Mouse (Mus musculus) right cerebral cortex, postnatal 36 days (tissue): ENCODE measurements around the gene Ildr2.

ENCODE experiments used
- DNase-seq, 2 experiments: peaks; one replicate each; pipeline ENCODE4 v3.0.0; 2022; ENCODE audit warnings: low spot score in 2 of 2, mixed read lengths in 1 of 2

Ildr2 gene

DNA sequence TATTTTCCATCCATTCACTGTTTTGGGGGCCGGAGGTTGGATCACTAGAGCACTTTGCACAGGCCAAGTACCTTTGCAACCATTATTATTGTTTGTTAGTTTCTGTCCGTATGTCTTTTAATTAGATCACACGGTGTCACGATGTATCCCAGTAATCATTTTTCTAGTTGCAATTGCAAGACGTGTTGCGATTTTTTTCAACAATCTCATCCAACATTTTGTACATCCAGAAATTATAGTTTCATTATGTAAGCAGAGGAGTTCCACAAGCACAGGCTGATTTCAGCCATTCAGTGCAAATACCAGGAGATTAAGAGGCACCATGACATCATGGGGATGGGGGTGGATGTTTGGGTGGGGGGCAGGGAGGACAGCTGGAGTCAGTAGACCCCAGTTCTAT lies 29.5 kb downstream of the Ildr2 start:
- DNase-seq, result no peak

- DNase-seq, result no peak
Measured at GRCm38 (mm10) chr1:166284390-166284789, 30.5 kb downstream of the Ildr2 start.

DNA sequence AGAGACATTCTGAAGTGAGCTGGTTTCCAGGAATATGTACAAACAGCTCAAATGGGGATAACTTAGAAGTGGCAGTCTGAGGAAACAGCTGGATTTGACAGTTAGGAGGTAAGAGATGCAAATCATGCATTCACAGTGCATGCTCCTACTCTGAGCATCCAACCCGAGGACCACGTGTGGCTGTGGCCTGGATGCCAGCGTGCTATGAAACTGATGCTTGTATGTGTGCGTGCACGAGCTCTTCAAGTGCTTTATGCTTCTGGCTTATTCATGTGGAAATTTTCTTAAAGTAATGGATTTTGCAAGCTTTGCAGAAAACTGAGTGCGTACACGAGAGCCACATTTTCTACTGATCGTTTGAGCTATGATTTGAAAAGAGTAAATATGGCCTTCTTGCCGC lies 32.3 kb downstream of the Ildr2 start:
- no peak for DNase-seq

DNA sequence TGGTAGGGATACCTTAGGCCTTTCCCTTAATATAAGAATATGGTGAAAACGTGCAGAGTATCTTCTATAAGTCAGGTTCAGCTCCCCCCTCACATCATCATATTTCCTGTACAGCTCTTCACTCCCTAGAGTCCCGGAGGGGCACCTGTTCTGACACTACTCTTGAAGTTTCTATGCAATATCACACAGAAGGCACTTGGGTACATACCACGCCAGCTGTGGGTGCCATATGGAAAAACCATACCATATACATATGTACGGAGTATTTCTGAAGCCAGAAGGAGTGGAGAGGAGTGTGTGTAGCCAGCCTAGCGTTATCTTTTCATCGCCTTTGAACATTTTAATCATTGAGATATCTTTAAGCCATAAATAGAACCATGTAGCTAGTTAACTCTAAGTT lies 36.6 kb downstream of the Ildr2 start:
- no peak for DNase-seq

DNA sequence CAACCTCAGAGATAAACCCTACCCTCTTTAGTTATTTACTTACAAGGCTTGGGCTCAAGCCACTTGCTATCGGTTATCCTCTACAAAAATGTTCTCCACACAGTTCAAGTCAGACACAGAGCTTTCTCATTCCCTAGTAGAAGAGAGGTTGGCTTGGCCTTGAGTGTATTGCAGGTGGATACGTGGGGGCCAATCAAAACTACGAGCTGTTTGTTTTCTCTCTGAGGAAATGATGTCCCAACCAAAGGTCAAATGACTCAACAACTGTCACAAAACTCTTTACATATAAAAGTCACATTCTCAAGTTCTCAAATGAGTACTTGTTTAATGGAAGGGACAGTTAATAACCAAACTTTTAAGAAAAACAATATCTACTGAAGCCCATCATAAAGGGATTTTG lies 39.1 kb downstream of the Ildr2 start:
- no peak for DNase-seq

DNA sequence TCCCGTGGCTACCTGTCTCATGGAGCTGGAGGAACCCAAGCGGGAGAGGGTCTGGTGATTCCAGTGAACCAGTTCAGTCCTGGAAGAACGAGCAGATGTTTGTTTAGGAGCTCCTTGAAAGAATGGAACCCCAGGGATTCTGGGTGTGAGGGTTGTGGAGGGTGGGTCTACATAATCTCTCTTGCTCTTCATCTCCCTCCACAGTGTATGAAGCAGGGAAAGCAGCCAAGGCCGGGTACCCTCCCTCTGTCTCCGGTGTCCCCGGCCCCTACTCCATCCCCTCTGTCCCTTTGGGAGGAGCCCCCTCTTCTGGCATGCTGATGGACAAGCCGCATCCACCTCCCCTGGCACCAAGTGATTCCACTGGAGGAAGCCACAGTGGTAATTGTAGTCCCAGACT lies 41.6 kb downstream of the Ildr2 start:
- DNase-seq, result no peak

DNA sequence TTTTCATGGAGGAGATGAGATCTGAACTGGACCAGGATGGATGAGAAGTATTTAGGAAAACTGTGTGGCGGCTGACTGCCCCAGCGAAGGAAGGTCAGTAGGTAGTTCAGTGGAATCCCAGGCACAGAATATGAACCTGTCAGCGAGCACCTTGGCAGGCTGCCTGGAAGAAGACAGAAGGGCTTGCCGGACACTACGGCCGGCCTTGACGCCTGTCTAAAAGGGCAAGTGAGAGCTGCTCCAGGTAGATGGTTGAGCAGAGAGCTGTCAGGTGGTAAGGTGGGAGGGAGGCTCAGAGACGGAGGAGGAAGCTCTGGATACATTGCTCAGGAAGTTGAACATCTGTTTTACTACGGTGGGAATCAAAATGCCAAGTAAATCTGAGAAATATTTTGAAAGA lies 42.4 kb downstream of the Ildr2 start:
- no peak for DNase-seq

- DNase-seq, result no peak
Measured at GRCm38 (mm10) chr1:166296971-166297370, 43.0 kb downstream of the Ildr2 start.

DNA sequence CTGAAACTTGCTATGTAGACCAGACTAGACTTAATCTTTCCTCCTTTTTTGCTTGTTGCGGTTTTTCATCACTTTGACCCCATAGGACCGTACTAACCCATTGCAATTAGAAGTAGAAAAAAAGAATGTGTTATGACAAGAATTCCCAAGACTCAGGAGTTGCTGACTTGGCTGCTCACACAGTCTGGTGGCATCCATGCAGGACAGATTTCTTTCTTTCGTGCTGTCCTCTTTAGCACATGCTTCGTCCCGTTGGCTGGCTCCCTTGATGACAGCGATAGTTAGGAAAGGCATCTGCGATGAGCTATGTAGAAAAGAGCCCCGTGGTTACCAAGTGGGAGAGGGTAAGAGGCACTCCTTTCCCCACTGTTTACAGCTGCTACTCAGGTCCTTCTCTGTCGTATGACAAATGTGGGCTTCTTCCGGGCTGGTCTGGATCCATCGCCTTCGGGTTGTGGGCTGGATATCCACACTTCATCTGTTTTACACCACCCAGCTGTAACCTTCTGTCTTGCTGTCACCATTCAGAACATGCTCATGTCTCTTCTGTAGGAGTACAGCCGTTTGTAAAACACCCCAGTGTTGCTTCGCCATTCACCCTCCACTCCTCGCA lies 43.7 kb downstream of the Ildr2 start:
- no peak for DNase-seq

DNA sequence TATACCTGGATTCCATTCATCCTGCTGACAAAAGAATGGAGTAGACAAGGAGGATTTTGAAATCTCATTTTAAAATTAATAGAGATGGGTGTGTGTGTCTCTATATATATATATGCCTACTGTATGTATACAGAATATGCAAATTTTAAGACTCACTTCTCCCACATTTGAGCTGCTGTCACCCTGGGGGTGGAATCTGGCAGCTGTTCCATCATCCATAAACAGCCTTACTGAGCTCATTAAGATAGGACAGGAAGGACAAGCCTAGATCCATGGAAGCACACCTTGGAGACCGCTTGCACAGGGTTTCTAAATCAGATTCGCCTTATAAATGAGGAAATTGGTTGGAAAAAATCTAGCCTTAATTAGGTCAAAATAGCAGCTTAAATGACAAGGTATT lies 44.9 kb downstream of the Ildr2 start:
- peak in 1 of 2 experiments; percentile 73 for DNase-seq

GRCm38 (mm10) chr1:166299821-166300220 lies 45.9 kb downstream of the Ildr2 start:
- no peak for DNase-seq

DNA sequence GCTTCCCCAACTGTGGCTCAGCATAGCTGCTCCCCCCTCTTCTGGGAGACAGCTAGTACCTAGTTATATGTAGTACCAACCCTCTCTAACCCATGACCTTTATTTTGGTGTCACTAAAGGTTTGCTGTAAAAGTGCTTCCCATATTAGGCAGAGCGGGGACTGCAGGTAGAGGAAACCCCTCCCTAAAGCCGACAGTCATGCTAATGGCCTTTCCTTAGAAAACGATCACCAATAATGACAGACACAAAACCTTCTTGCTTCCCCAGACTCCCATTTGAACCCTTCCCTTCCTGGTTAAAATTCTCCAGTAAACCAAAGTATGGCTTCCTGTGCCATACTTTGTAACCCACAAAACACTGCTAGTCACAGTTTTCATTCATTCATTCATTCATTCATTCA lies 46.6 kb downstream of the Ildr2 start:
- DNase-seq, result no peak

- peak in 1 of 2 experiments; percentile 75 for DNase-seq
Measured at GRCm38 (mm10) chr1:166304352-166305240, 50.7 kb downstream of the Ildr2 start.

GRCm38 (mm10) chr1:166308471-166308850 lies 54.5 kb downstream of the Ildr2 start:
- DNase-seq, result no peak

DNA sequence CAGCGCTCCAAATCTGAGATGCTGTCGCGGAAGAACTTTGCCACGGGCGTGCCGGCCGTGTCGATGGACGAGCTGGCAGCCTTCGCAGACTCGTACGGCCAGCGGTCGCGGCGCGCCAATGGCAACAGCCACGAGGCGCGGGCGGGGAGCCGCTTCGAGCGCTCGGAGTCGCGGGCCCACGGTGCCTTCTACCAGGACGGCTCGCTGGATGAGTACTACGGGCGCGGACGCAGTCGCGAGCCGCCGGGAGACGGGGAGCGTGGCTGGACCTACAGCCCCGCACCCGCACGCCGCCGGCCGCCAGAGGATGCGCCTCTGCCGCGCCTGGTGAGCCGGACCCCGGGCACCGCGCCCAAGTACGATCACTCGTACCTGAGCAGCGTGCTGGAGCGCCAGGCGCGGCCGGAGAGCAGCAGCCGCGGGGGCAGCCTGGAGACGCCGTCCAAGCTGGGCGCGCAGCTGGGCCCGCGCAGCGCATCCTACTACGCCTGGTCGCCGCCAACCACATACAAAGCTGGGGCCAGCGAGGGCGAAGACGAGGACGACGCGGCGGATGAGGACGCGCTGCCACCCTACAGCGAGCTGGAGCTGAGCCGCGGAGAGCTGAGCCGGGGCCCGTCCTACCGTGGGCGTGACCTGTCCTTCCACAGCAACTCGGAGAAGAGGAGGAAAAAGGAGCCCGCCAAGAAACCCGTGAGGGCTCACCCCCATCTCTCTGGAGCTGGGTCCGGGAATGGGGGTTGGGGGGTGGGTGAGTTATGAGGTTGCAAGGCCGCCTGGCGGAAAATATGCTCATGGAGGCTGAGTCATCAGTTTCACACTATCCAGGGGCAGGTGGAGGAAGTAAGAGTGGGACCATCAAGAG lies 55.1 kb downstream of the Ildr2 start:
- no peak for DNase-seq

GRCm38 (mm10) chr1:166311151-166311550 lies 57.2 kb downstream of the Ildr2 start:
- no peak for DNase-seq

DNA sequence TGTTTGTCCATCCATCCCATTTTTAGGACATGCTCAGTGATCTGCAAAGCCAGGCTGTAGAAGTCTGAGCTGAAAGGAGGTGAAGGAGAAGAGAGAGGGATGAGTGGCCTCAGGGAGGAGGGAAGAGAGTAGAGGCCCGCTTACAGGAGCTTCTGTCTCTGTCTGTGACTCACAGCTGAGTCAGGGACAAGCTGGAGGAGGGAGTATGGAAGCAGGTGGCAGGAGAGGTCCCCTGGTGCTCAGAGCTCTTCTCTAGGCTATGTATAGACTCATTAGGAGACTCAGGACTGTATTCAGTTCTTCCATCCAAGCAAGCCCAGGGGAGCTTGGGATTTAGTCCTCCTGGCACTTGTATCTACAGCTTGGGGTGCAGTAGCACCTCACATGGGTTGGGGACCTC lies 59.7 kb downstream of the Ildr2 start:
- peak; percentile 55 to 75 for DNase-seq

- DNase-seq, result no peak
Measured at GRCm38 (mm10) chr1:166315706-166316105, 61.8 kb downstream of the Ildr2 start.

DNA sequence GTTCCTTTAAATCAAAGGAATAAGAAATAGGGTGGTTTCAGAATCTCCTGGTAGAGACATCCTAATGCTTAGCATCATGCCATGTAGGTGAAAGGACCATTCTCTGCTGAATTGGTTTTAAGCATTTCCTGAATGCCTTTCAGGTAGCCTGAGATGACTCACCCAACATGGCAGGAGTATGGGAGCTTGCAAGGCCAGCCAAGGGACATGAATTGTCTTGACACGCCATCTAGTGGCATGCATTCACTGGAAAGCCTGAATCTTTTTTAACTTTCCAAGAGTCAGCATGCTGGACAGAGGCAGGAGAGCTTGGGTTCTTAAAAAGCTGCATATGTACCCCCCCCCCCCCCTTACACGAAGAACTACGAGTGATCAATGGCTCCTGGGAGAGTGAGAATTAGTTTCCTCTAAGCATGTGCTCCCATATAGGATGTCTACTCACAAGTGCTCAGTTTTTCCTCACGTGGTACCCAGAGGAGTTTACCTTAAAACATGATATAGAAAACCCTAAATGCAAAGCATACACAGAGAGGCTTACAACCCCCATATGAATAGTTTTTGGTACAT lies 65.3 kb downstream of the Ildr2 start:
- peak in 1 of 2 experiments; percentile 64 for DNase-seq

DNA sequence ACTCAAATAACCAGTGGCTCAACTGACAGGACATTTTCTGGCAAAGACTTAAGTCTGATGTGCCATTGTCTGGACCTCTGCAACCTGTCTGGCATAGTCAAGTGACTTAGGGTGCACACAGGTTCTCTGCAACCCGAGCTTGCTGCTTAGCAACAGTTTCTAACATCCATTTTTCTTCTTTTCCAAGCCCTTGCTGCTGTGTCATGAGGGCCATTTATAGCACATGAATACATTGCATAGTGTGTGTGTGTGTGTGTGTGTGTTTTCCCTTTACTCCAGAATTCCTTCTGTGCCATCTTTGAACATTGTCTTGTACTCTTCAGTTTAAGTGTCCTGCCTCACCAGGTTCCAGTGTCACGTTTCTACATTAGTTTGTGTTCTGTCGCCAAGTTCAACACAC lies 72.5 kb downstream of the Ildr2 start:
- DNase-seq, result no peak

GRCm38 (mm10) chr1:166330752-166331151 lies 76.8 kb downstream of the Ildr2 start:
- no peak for DNase-seq

- no peak for DNase-seq
Measured at GRCm38 (mm10) chr1:166339110-166339509, 85.2 kb downstream of the Ildr2 start.
